Mouse (Mus musculus) embryonic facial prominence, embryonic 13.5 days (tissue): ENCODE results near the gene Pex5. TPM values are rescaled to one million over a fixed set of nuclear protein-coding genes. Genes with fewer than 3 reads are reported as not detected.
"Not testable (repeated sequence)": the region's sequence is repeated elsewhere in the genome, so short reads cannot be mapped to it uniquely, and the experiment has no call there.

Experiments
- ATAC-seq: fragments of 200-750 bp; cut with Nextera tagmentation; 2 replicates; pipeline ENCODE4 v1.8.0; 2017; ENCODE audit warnings: low read depth; ENCODE audit not compliant: insufficient number of reproducible peaks, insufficient read depth, low FRiP score, low TSS enrichment
- H3K27ac ChIP-seq: fragments of 300-500 bp; sonication (generic); 2 replicates; pipeline ENCODE4 v1.5.1; 2015; ENCODE audit warnings: moderate library complexity, mild to moderate bottlenecking, inconsistent platforms
- H3K27me3 ChIP-seq: fragments of 300-500 bp; sonication (generic); 2 replicates; pipeline ENCODE4 v1.6.1; 2015; ENCODE audit warnings: mild to moderate bottlenecking, inconsistent platforms
- H3K36me3 ChIP-seq: fragments of 300-500 bp; sonication (generic); 2 replicates; pipeline ENCODE4 v1.6.1; 2015; ENCODE audit warnings: mild to moderate bottlenecking, inconsistent platforms
- H3K4me1 ChIP-seq: fragments of 300-500 bp; sonication (generic); 2 replicates; pipeline ENCODE4 v1.6.1; 2015; ENCODE audit warnings: inconsistent platforms
- H3K4me2 ChIP-seq: fragments of 300-500 bp; sonication (generic); 2 replicates; pipeline ENCODE4 v1.6.1; 2015; ENCODE audit warnings: moderate library complexity, mild to moderate bottlenecking, inconsistent platforms
- H3K4me3 ChIP-seq: fragments of 300-500 bp; sonication (generic); 2 replicates; pipeline ENCODE4 v1.5.1; 2015; ENCODE audit warnings: mild to moderate bottlenecking, inconsistent platforms
- H3K9ac ChIP-seq: fragments of 300-500 bp; sonication (generic); 2 replicates; pipeline ENCODE4 v1.6.1; 2015; ENCODE audit warnings: mild to moderate bottlenecking, inconsistent platforms
- H3K9me3 ChIP-seq: fragments of 300-500 bp; sonication (generic); 2 replicates; pipeline ENCODE4 v1.6.1; 2016; ENCODE audit warnings: inconsistent platforms
- WGBS: fragments of 180-500 bp; shearing (Covaris S2); methylation state at CpG from one replicate; pipeline ENCODE4 v1.1.7; 2015; ENCODE audit warnings: mixed read lengths; 5-methylcytosine and 5-hydroxymethylcytosine counted together
- polyA plus RNA-seq: library from polyadenylated mRNA; unstranded; fragments of >200 nt; fragmentation: Nextera tagmentation; extraction: Ambion mirVana; gene quantifications from 2 replicates; pipeline ENCODE4 v1.2.1, GENCODE M21; 2015

Pex5 gene
- polyA plus RNA-seq, 1 experiment from 2014 or later: 47.5 TPM

GRCm38 (mm10) chr6:124426604-124427003, 11.7 kb upstream of the Pex5 start:
- H3K4me2 ChIP-seq: no peak overlapping the region
- no peak overlapping the region for H3K27ac ChIP-seq
- no peaks in the 10 kb centered on the region for H3K27me3 ChIP-seq
- no peaks in the 10 kb centered on the region for H3K9me3 ChIP-seq
- H3K4me3 ChIP-seq: no peak overlapping the region
- peaks cover 9% of the 10 kb centered on the region for H3K4me1 ChIP-seq
- 79% methylated on average over 3 of the region's 3 CpGs for WGBS
- no peak overlapping the region for H3K9ac ChIP-seq
- no peak for ATAC-seq
- no peaks in the 10 kb centered on the region for H3K36me3 ChIP-seq

- H3K4me1 ChIP-seq: no peaks in the 10 kb centered on the region
- no peak for ATAC-seq
- 77% methylated on average over 6 of the region's 6 CpGs for WGBS
Measured at GRCm38 (mm10) chr6:124425523-124425922, 10.7 kb upstream of the Pex5 start.

GRCm38 (mm10) chr6:124425042-124425441, 10.2 kb upstream of the Pex5 start:
- ATAC-seq, H3K4me1 ChIP-seq: not testable (repeated sequence)

More at GRCm38 (mm10) chr6:124425523-124425922, 10.7 kb upstream of the Pex5 start:
- no peaks in the 10 kb centered on the region for H3K27me3 ChIP-seq
- no peaks in the 10 kb centered on the region for H3K9me3 ChIP-seq
- no peaks in the 10 kb centered on the region for H3K36me3 ChIP-seq
- H3K9ac ChIP-seq: no peak overlapping the region
- no peak overlapping the region for H3K27ac ChIP-seq
- H3K4me3 ChIP-seq: no peak overlapping the region
- H3K4me2 ChIP-seq: no peak overlapping the region

GRCm38 (mm10) chr6:124424068-124424498, 9.2 kb upstream of the Pex5 start:
- no peak overlapping the region for H3K4me2 ChIP-seq

More at GRCm38 (mm10) chr6:124425042-124425441, 10.2 kb upstream of the Pex5 start:
- H3K9ac ChIP-seq, H3K9me3 ChIP-seq, H3K27me3 ChIP-seq, H3K4me2 ChIP-seq, H3K4me3 ChIP-seq, H3K27ac ChIP-seq, H3K36me3 ChIP-seq: not testable (repeated sequence)
- 60% methylated on average over 7 of the region's 7 CpGs for WGBS

GRCm38 (mm10) chr6:124418686-124419085, 3.8 kb upstream of the Pex5 start:
- ATAC-seq: no peak
- Histone ChIP-seq H3K36me3 (no peaks in the 10 kb centered on the region), H3K27me3 (no peaks in the 10 kb centered on the region), H3K27ac (no peak overlapping the region), H3K4me2 (no peak overlapping the region), H3K4me3 (no peak overlapping the region), H3K9me3 (no peaks in the 10 kb centered on the region), H3K9ac (no peak overlapping the region), H3K4me1 (peaks cover 9% of the 10 kb centered on the region; the same call in 1 of the 2 replicates)
- 91% methylated on average over 3 of the region's 3 CpGs for WGBS

More at GRCm38 (mm10) chr6:124424068-124424498, 9.2 kb upstream of the Pex5 start:
- 52% methylated on average over 1 of the region's 1 CpGs for WGBS
- Histone ChIP-seq H3K27me3 (no peaks in the 10 kb centered on the region), H3K4me1 (no peaks in the 10 kb centered on the region), H3K9ac (no peak overlapping the region), H3K4me3 (no peak overlapping the region), H3K36me3 (no peaks in the 10 kb centered on the region), H3K27ac (no peak overlapping the region), H3K9me3 (no peaks in the 10 kb centered on the region)
- no peak for ATAC-seq

GRCm38 (mm10) chr6:124415347-124416088, 651 bp upstream of the Pex5 start:
- peak overlapping the region; percentile 87 for H3K27ac ChIP-seq
- peaks cover 15% of the 10 kb centered on the region for H3K4me1 ChIP-seq
- peaks cover 21% of the 10 kb centered on the region for H3K36me3 ChIP-seq
- H3K4me2 ChIP-seq: peak overlapping the region; percentile 79
- ATAC-seq: peak; percentile 38
- H3K27me3 ChIP-seq: no peaks in the 10 kb centered on the region
- peak overlapping the region; percentile 89 for H3K9ac ChIP-seq
- H3K9me3 ChIP-seq: no peaks in the 10 kb centered on the region
- 3% methylated on average over 21 of the region's 21 CpGs for WGBS
- H3K4me3 ChIP-seq: peak overlapping the region; percentile 86

- peaks cover 24% of the 10 kb centered on the region for H3K36me3 ChIP-seq
- no peaks in the 10 kb centered on the region for H3K27me3 ChIP-seq
- peak; percentile 60 for ATAC-seq
- peaks cover 15% of the 10 kb centered on the region for H3K4me1 ChIP-seq
- H3K4me3 ChIP-seq: peak overlapping the region; percentile 86
- H3K27ac ChIP-seq: peak overlapping the region; percentile 87
- WGBS: 2% methylated on average over 35 of the region's 45 CpGs
- H3K4me2 ChIP-seq: peak overlapping the region; percentile 79
- H3K9me3 ChIP-seq: no peaks in the 10 kb centered on the region
- H3K9ac ChIP-seq: peak overlapping the region; percentile 89
Measured at GRCm38 (mm10) chr6:124414150-124414926, 529 bp downstream of the Pex5 start.

GRCm38 (mm10) chr6:124413770-124414149, 1.1 kb downstream of the Pex5 start:
- H3K9ac ChIP-seq: peak overlapping the region; percentile 89
- H3K36me3 ChIP-seq: peaks cover 30% of the 10 kb centered on the region
- peaks cover 20% of the 10 kb centered on the region for H3K4me1 ChIP-seq
- H3K4me2 ChIP-seq: peak overlapping the region; percentile 79
- H3K4me3 ChIP-seq: peak overlapping the region; percentile 86
- peak overlapping the region; percentile 87 for H3K27ac ChIP-seq
- H3K27me3 ChIP-seq: no peaks in the 10 kb centered on the region
- ATAC-seq: no peak
- H3K9me3 ChIP-seq: no peaks in the 10 kb centered on the region
- 43% methylated on average over 3 of the region's 3 CpGs for WGBS

GRCm38 (mm10) chr6:124408355-124408754, 6.5 kb downstream of the Pex5 start:
- no peak overlapping the region for H3K4me3 ChIP-seq
- H3K27me3 ChIP-seq: no peaks in the 10 kb centered on the region
- H3K9ac ChIP-seq: no peak overlapping the region
- peaks cover 75% of the 10 kb centered on the region for H3K36me3 ChIP-seq
- H3K9me3 ChIP-seq: no peaks in the 10 kb centered on the region
- no peak overlapping the region for H3K4me2 ChIP-seq
- ATAC-seq: no peak
- H3K4me1 ChIP-seq: peaks cover 8% of the 10 kb centered on the region
- H3K27ac ChIP-seq: no peak overlapping the region
- 85% methylated on average over 5 of the region's 5 CpGs for WGBS

GRCm38 (mm10) chr6:124407180-124407579, 7.7 kb downstream of the Pex5 start:
- Histone ChIP-seq H3K4me2 (no peak overlapping the region), H3K9ac (no peak overlapping the region), H3K27me3 (no peaks in the 10 kb centered on the region), H3K36me3 (peaks cover 82% of the 10 kb centered on the region), H3K4me1 (peaks cover 5% of the 10 kb centered on the region; the same call in 1 of the 2 replicates), H3K4me3 (no peak overlapping the region), H3K27ac (no peak overlapping the region), H3K9me3 (no peaks in the 10 kb centered on the region)
- no peak for ATAC-seq

- Histone ChIP-seq H3K4me3 (no peak overlapping the region), H3K4me2 (no peak overlapping the region), H3K9me3 (no peaks in the 10 kb centered on the region), H3K27ac (no peak overlapping the region), H3K27me3 (no peaks in the 10 kb centered on the region), H3K36me3 (peaks cover 79% of the 10 kb centered on the region), H3K4me1 (peaks cover 5% of the 10 kb centered on the region; the same call in 1 of the 2 replicates), H3K9ac (no peak overlapping the region)
- WGBS: 95% methylated on average over 10 of the region's 10 CpGs
- no peak for ATAC-seq
Measured at GRCm38 (mm10) chr6:124406326-124406725, 8.5 kb downstream of the Pex5 start.
